Mouse (Mus musculus) thymus, adult 2 months (tissue): ENCODE measurements around the gene Adora3.

Experiments
- CTCF ChIP-seq: fragments of 200-500 bp; IDR thresholded peaks from 2 replicates; pipeline ENCODE4 v1.5.1; 2012; ENCODE audit warnings: mild to moderate bottlenecking, control low read depth, low read length, moderate library complexity, borderline replicate concordance; ENCODE audit not compliant: control insufficient read depth, poor library complexity, insufficient read depth; ENCODE audit errors: extremely low read depth
- POLR2A ChIP-seq: fragments of 200-500 bp; IDR thresholded peaks from 2 replicates; pipeline ENCODE4 v1.6.1; 2012; ENCODE audit warnings: mild to moderate bottlenecking, low read length, control low read depth, moderate library complexity; ENCODE audit not compliant: control insufficient read depth, poor library complexity, insufficient read depth; ENCODE audit errors: extremely low read depth

GRCm38 (mm10) chr3:105894601-105895592 is 24.2 kb downstream of the Adora3 start:
- TF ChIP-seq CTCF (peak; percentile 81; the same call in 1 of the 2 replicates), POLR2A (no peak)
